Mouse (Mus musculus) heart, postnatal 36 days (tissue): ENCODE data around the gene Doc2a. TPM values are rescaled to one million over a fixed set of nuclear protein-coding genes. Genes with fewer than 3 reads are reported as not detected.
"Not testable (repeated sequence)": the region's sequence is repeated elsewhere in the genome, so short reads cannot be mapped to it uniquely, and the experiment has no call there.

Experiments used
- DNase-seq, 2 experiments: peaks; one replicate each; pipeline ENCODE4 v3.0.0; 2021 to 2022
- intact Hi-C: fragments of 180-260 bp; cut with DNase I; formaldehyde crosslinking; loops from one replicate; pipeline ENCODE4 v1.15.1; 2025
- total RNA-seq, 2 experiments: library from RNA; stranded (reverse); gene quantifications; 2 replicates each; pipeline ENCODE4 v1.2.3; 2021

Doc2a gene
- total RNA-seq, 2 experiments from 2014 or later: not detected

GRCm38 (mm10) chr7:126861429-126862130 is 14.4 kb downstream of the Doc2a start, which contains the start of gene Hirip3:
Gene Hirip3 (plus strand): TSS chr7:126861972.
- peak; percentile 93 to 96 for DNase-seq
- intact Hi-C loops: loop anchor here (2.0 to 5.0 kb wide), 4 partner anchors 36 to 336 kb away; partner anchors contain the start of genes Cd2bp2 and Kctd13

GRCm38 (mm10) chr7:126862147-126862784 is 15.1 kb downstream of the Doc2a start, which contains the start of gene Ino80e:
Gene Ino80e (minus strand): TSS chr7:126862377.
- intact Hi-C loops: loop anchor here (5.0 kb wide), 3 partner anchors 35 to 335 kb away; partner anchors contain the start of gene Cd2bp2
- peak; percentile 92 to 94 for DNase-seq

GRCm38 (mm10) chr7:126863791-126864190 is 16.6 kb downstream of the Doc2a start:
- intact Hi-C loops: loop anchor here (2.0 to 5.0 kb wide), 4 partner anchors 17 to 334 kb away; partner anchors contain the start of gene Cd2bp2
- DNase-seq: no peak

GRCm38 (mm10) chr7:126867534-126867933 is 20.3 kb downstream of the Doc2a start:
- DNase-seq: no peak
- intact Hi-C loops: no loop called here

GRCm38 (mm10) chr7:126868003-126868402 is 20.8 kb downstream of the Doc2a start:
- intact Hi-C loops: no loop called here
- no peak for DNase-seq

GRCm38 (mm10) chr7:126869780-126870519 is 22.7 kb downstream of the Doc2a start:
- intact Hi-C loops: no loop called here
- DNase-seq: no peak

- intact Hi-C loops: no loop called here
- DNase-seq: no peak
Observed at GRCm38 (mm10) chr7:126870520-126870891, 23.3 kb downstream of the Doc2a start.

GRCm38 (mm10) chr7:126877239-126877638 is 30.0 kb downstream of the Doc2a start:
- intact Hi-C loops: no loop called here
- DNase-seq: no peak

- intact Hi-C loops: loop anchor here (2.0 kb wide), 1 partner anchor 16 kb away; no protein-coding TSS in a partner anchor
- DNase-seq: peak; percentile 38
Observed at GRCm38 (mm10) chr7:126881040-126881439, 33.8 kb downstream of the Doc2a start.

GRCm38 (mm10) chr7:126883731-126884181 is 36.5 kb downstream of the Doc2a start:
- DNase-seq: peak in 1 of 2 experiments; percentile 51
- intact Hi-C loops: no loop called here

GRCm38 (mm10) chr7:126884286-126885164 is 37.3 kb downstream of the Doc2a start, which contains the start of gene Taok2:
Gene Taok2 (minus strand): TSS chr7:126884703.
- DNase-seq: peak; percentile 96 to 98
- intact Hi-C loops: loop anchor here (5.0 kb wide), 1 partner anchor 43 kb away; the partner anchor contains the start of gene Kctd13

- DNase-seq: no peak
- intact Hi-C loops: loop anchor here (2.0 to 5.0 kb wide), 2 partner anchors 40 to 54 kb away; partner anchors contain the start of gene Kctd13
Observed at GRCm38 (mm10) chr7:126887281-126887680, 40.1 kb downstream of the Doc2a start.

- DNase-seq: no peak
- intact Hi-C loops: loop anchor here (5.0 kb wide), 1 partner anchor 38 kb away; the partner anchor contains the start of gene Kctd13
Observed at GRCm38 (mm10) chr7:126888852-126889251, 41.6 kb downstream of the Doc2a start.

GRCm38 (mm10) chr7:126896912-126897311 is 49.7 kb downstream of the Doc2a start:
- intact Hi-C loops: loop anchor here (2.0 to 5.0 kb wide), 3 partner anchors 32 to 130 kb away; partner anchors contain the start of genes Hirip3, Ino80e, Kctd13 and Maz
- peak in 1 of 2 experiments; percentile 22 for DNase-seq

- DNase-seq: peak; percentile 47 to 61
- intact Hi-C loops: loop anchor here (2.0 to 5.0 kb wide), 3 partner anchors 31 to 130 kb away; partner anchors contain the start of genes Hirip3, Ino80e, Kctd13 and Maz
Observed at GRCm38 (mm10) chr7:126897390-126898101, 50.3 kb downstream of the Doc2a start.

GRCm38 (mm10) chr7:126898102-126898990 is 51.1 kb downstream of the Doc2a start:
- intact Hi-C loops: loop anchor here (5.0 kb wide), 2 partner anchors 36 to 129 kb away; partner anchors contain the start of genes Hirip3, Ino80e and Maz
- peak; percentile 98 to 99 for DNase-seq

- not testable (repeated sequence) for DNase-seq
- intact Hi-C loops: loop anchor here (5.0 kb wide), 2 partner anchors 37 to 128 kb away; partner anchors contain the start of genes Hirip3, Ino80e and Maz
Observed at GRCm38 (mm10) chr7:126899781-126900180, 52.6 kb downstream of the Doc2a start.
